Mouse (Mus musculus) left cerebral cortex, adult 2 months (tissue): ENCODE measurements around the gene Nup160. TPM values are rescaled to one million over a fixed set of nuclear protein-coding genes. Genes with fewer than 3 reads are reported as not detected.

Source experiments
- DNase-seq, 2 experiments: peaks; one replicate each; pipeline ENCODE4 v3.0.0; 2021 to 2022; ENCODE audit warnings: low spot score in 2 of 2, mixed read lengths in 1 of 2; ENCODE audit errors: extremely low spot score in 1 of 2
- H3K27ac ChIP-seq: fragments of 200-600 bp; 2 replicates; pipeline ENCODE4 v1.8.1; 2022
- H3K4me3 ChIP-seq: fragments of 200-600 bp; 2 replicates; pipeline ENCODE4 v1.8.1; 2022
- CTCF ChIP-seq: fragments of 200-600 bp; IDR thresholded peaks from 2 replicates; pipeline ENCODE4 v1.8.1; 2022; ENCODE audit warnings: antibody characterized with exemption, mild to moderate bottlenecking, moderate library complexity
- intact Hi-C: fragments of 180-260 bp; cut with DNase I; formaldehyde crosslinking; loops from one replicate; pipeline ENCODE4 v1.15.1; 2025
- total RNA-seq, 2 experiments: library from RNA; stranded (reverse); gene quantifications; 2 replicates each; pipeline ENCODE4 v1.2.3; 2021

The Nup160 gene
- total RNA-seq, 2 experiments from 2014 or later: 15.2 to 25.4 TPM

GRCm38 (mm10) chr2:90717948-90718347, 40.9 kb downstream of the Nup160 start:
- H3K27ac ChIP-seq: no peak overlapping the region
- intact Hi-C loops: no loop called here
- no peak for TF ChIP-seq CTCF
- H3K4me3 ChIP-seq: no peak overlapping the region
- no peak for DNase-seq

- intact Hi-C loops: loop anchor here (5.0 kb wide), 1 partner anchor 35 kb away; no protein-coding TSS in a partner anchor
- no peak overlapping the region for H3K27ac ChIP-seq
- H3K4me3 ChIP-seq: no peak overlapping the region
- TF ChIP-seq CTCF: no peak
- no peak for DNase-seq
These were observed 49.8 kb downstream of the Nup160 start for GRCm38 (mm10) chr2:90726818-90727217.

GRCm38 (mm10) chr2:90735326-90735725, 58.3 kb downstream of the Nup160 start:
- no peak for DNase-seq
- intact Hi-C loops: no loop called here
- Histone ChIP-seq H3K27ac (no peak overlapping the region), H3K4me3 (no peak overlapping the region)
- no peak for TF ChIP-seq CTCF

- H3K4me3 ChIP-seq: no peak overlapping the region
- intact Hi-C loops: no loop called here
- H3K27ac ChIP-seq: no peak overlapping the region
- TF ChIP-seq CTCF: no peak
- no peak for DNase-seq
These were observed 61.8 kb downstream of the Nup160 start for GRCm38 (mm10) chr2:90738801-90739200.

DNA sequence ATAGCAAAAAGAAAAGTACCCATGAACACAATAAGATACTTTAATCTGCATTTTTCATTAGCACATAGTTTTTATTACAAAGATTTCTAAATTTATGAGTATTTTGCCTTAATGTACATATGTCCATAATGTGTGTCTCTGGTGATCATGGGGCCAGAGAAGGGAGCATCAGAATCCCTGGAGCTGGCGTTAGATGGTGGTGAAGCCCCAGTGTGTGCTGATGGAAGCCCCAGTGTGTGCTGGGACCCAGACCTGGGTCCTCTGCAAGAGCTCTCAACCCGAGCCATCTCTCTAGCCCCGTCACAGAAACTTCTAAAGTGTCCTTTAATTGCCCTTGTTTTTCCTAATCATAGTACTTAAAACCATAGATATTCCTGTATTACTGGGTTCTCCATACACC, 62.3 kb downstream of the Nup160 start:
- no peak overlapping the region for H3K27ac ChIP-seq
- no peak overlapping the region for H3K4me3 ChIP-seq
- intact Hi-C loops: no loop called here
- TF ChIP-seq CTCF: no peak
- DNase-seq: no peak

DNA sequence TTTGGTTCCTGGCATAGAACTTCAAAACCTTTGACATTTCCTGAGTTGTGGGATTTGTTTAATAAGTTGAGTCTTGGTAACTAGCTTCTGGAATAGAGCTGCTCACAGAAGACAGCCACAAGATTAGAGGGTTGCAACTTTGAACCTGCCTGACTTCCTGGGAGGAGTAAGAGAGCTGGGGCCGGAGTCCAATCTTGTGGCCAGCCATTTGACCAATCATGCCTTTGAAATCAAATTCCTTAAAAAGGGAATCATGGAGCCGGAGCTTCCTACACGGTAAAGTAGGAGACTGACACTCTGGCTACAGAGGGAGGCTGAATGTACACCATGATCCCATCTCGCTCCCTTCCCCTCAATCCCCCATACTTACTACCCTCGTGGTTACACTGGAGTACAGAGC, 62.9 kb downstream of the Nup160 start:
- no peak overlapping the region for H3K27ac ChIP-seq
- DNase-seq: no peak

GRCm38 (mm10) chr2:90744285-90745052, 67.5 kb downstream of the Nup160 start:
- DNase-seq: no peak
- H3K4me3 ChIP-seq: peak overlapping the region; percentile 58
- H3K27ac ChIP-seq: peak overlapping the region; percentile 98
- TF ChIP-seq CTCF: no peak
- intact Hi-C loops: loop anchor here (5.0 kb wide), 1 partner anchor 272 kb away; no protein-coding TSS in a partner anchor

More for the DNA sequence above, 62.9 kb downstream of the Nup160 start:
- TF ChIP-seq CTCF: no peak
- H3K4me3 ChIP-seq: no peak overlapping the region
- intact Hi-C loops: no loop called here

DNA sequence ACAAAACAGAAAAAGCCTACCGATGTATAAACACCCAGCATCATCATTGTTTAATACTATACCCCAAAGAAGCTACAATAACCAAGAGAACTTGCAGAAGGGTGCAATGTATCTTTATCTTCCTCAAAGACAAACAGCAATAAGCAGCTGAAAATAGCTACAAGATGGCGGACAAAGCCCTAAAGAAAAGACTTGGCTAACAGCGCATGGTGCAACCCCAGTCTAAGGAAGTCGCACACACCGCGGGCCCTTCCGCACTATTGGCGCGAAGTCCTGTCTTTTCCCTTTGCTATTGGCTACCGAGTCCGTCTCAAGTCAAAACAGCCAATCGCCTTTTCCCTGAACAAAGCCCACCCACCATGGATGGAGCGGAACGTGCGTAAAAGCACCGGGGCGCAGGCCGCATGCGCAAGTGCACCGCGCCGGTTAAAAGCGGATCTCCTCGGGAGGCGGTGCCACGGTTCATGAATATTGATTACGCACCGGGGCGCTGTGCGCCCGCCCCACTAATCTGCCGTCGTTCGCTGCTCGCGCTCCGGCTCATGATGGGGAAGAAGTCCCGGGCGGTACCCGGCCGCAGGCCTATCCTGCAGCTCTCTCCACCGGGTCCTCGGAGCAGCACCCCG, 68.2 kb downstream of the Nup160 start, which contains the start of gene Fnbp4:
Fnbp4 (plus strand) TSS at position 318 of the 626 bp plus-strand sequence.
- intact Hi-C loops: loop anchor here (5.0 kb wide), 1 partner anchor 273 kb away; no protein-coding TSS in a partner anchor
- peak within 1 kb of the TSS; percentile 98 for H3K27ac ChIP-seq

GRCm38 (mm10) chr2:90745740-90746537, 68.9 kb downstream of the Nup160 start:
- peak in 1 of 2 experiments; percentile 51 for DNase-seq
- intact Hi-C loops: loop anchor here (5.0 kb wide), 1 partner anchor 274 kb away; no protein-coding TSS in a partner anchor
- peak overlapping the region; percentile 85 for H3K4me3 ChIP-seq
- TF ChIP-seq CTCF: no peak
- H3K27ac ChIP-seq: peak overlapping the region; percentile 95

More for the DNA sequence above, 68.2 kb downstream of the Nup160 start, which contains the start of gene Fnbp4:
- peak within 1 kb of the TSS; percentile 85 for H3K4me3 ChIP-seq
- no peak; the same call in 1 of the 2 replicates for TF ChIP-seq CTCF
- peak; percentile 98 to 99 for DNase-seq

DNA sequence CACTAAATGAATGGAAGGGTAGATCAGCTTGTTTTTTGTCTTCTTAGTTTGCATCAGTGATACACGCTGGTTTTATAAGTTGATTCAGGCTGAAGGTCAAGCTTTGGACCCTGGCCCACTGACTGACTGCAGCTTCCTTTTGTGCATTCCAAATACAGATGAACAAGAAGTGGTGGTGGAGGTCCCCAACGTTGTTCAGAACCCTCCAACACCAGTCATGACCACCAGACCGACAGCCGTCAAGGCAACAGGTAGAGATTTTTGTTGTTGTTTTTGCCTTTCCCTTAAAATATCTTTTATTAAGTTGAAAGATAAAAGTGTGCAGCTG, 69.5 kb downstream of the Nup160 start:
- peak overlapping the region; percentile 85 for H3K4me3 ChIP-seq
- no peak for TF ChIP-seq CTCF
- DNase-seq: no peak
- no peak overlapping the region; the same call in 1 of the 2 replicates for H3K27ac ChIP-seq
- intact Hi-C loops: loop anchor here (5.0 kb wide), 1 partner anchor 274 kb away; no protein-coding TSS in a partner anchor

GRCm38 (mm10) chr2:90747131-90747530, 70.1 kb downstream of the Nup160 start:
- intact Hi-C loops: loop anchor here (5.0 kb wide), 1 partner anchor 275 kb away; no protein-coding TSS in a partner anchor
- no peak for TF ChIP-seq CTCF
- no peak for DNase-seq
- no peak overlapping the region for H3K27ac ChIP-seq
- no peak overlapping the region for H3K4me3 ChIP-seq
